Mouse (Mus musculus) lung, adult 2 months (tissue): ENCODE data around the gene Ift140. TPM values are rescaled to one million over a fixed set of nuclear protein-coding genes. Genes with fewer than 3 reads are reported as not detected.

Source experiments
- DNase-seq: peaks from one replicate; pipeline ENCODE4 v3.0.0; 2022
- H3K4me1 ChIP-seq: fragments of 200-500 bp; 2 replicates; pipeline ENCODE4 v1.6.1; 2011; ENCODE audit warnings: low read length; ENCODE audit not compliant: control insufficient read depth, insufficient read depth
- H3K4me3 ChIP-seq: fragments of 200-500 bp; replicated peaks from 2 replicates; pipeline ENCODE3; 2011; ENCODE audit warnings: low read depth, mild to moderate bottlenecking, control low read depth, low read length; ENCODE audit errors: extremely low read depth
- CTCF ChIP-seq: fragments of 200-500 bp; IDR thresholded peaks from 2 replicates; pipeline ENCODE4 v1.5.1; 2011; ENCODE audit warnings: mild to moderate bottlenecking, low read length, control low read depth; ENCODE audit not compliant: insufficient read depth
- POLR2A ChIP-seq: fragments of 200-500 bp; IDR thresholded peaks from 2 replicates; pipeline ENCODE4 v1.6.1; 2011; ENCODE audit warnings: low read depth, mild to moderate bottlenecking, control low read depth, low read length, borderline replicate concordance; ENCODE audit errors: extremely low read depth
- WGBS: fragments of 180-500 bp; shearing (Covaris S2); methylation state at CpG from one replicate; pipeline ENCODE4 v1.1.7; 2018; 5-methylcytosine and 5-hydroxymethylcytosine counted together
- polyA plus RNA-seq: library from polyadenylated mRNA; depleted of rRNA; stranded (reverse); fragments of >200 nt; gene quantifications from 2 replicates; pipeline ENCODE4 v1.2.3, GENCODE M21; 2012

Gene Ift140
- polyA plus RNA-seq, 1 experiment: 11.1 TPM

- Histone ChIP-seq H3K4me1 (no peaks in the 10 kb centered on the region; the same call in 1 of the 2 replicates), H3K4me3 (no peak overlapping the region)
- no peak for DNase-seq
- TF ChIP-seq POLR2A (no peak), CTCF (peak; percentile 68)
- 65% methylated on average over 4 of the region's 4 CpGs for WGBS
Observed at GRCm38 (mm10) chr17:25036183-25036582, 20.3 kb downstream of the Ift140 start.

GRCm38 (mm10) chr17:25044879-25045278 lies 29.0 kb downstream of the Ift140 start:
- H3K4me3 ChIP-seq: no peak overlapping the region
- DNase-seq: no peak
- 63% methylated on average over 7 of the region's 7 CpGs for WGBS

DNA sequence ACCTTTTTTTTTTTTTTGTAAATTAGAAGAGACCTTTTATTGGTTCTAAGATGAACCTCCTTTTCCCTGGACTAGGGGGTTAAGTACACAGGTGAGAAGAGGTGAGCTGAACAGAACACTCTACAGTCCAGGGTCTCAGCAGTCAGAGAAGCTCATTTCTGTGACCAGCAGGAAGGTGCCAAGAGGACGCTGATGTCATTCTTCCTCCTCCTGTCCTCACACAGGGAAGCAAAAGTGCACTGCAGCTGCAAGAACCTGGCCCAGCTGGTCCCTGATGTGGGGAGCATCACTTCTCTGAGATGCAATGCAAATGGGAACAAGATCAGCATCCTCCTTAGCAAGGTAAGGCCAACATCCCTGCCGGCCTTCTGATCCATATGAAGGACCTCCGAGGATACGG lies 29.4 kb downstream of the Ift140 start:
- no peak for DNase-seq
- no peak for TF ChIP-seq POLR2A
- no peak for TF ChIP-seq CTCF
- WGBS: 86% methylated on average over 4 of the region's 4 CpGs
- Histone ChIP-seq H3K4me1 (no peaks in the 10 kb centered on the region), H3K4me3 (no peak overlapping the region)

More at GRCm38 (mm10) chr17:25044879-25045278, 29.0 kb downstream of the Ift140 start:
- TF ChIP-seq CTCF (no peak), POLR2A (no peak)
- H3K4me1 ChIP-seq: no peaks in the 10 kb centered on the region

GRCm38 (mm10) chr17:25047143-25047542 lies 31.3 kb downstream of the Ift140 start:
- Histone ChIP-seq H3K4me3 (no peak overlapping the region), H3K4me1 (no peaks in the 10 kb centered on the region)
- no peak for DNase-seq
- no peak for TF ChIP-seq CTCF
- no peak for TF ChIP-seq POLR2A
- 62% methylated on average over 6 of the region's 6 CpGs for WGBS

DNA sequence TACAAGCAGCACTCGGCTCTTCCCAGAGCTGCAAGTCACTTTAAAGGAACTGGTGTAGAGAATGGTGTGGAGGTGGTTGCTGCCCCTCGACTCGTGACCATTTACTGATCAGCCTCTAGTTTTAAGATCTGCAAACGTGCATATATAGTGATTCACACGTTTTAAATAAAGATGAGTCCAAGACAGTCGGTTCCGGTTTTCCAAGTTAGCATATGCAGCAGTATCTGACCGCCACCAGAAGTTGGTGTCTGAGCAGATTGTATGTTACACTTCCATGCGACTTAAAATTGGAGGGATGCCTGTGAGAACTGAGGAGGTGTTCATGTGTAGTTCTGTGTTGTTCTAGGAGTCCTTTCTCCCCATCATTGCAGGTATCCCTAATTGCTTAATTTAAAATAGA lies 37.4 kb downstream of the Ift140 start:
- Histone ChIP-seq H3K4me3 (no peak overlapping the region), H3K4me1 (no peaks in the 10 kb centered on the region)
- TF ChIP-seq CTCF: no peak
- TF ChIP-seq POLR2A: no peak
- DNase-seq: no peak
- WGBS: 79% methylated on average over 9 of the region's 9 CpGs

- H3K4me1 ChIP-seq: peaks cover 5% of the 10 kb centered on the region
- TF ChIP-seq POLR2A: no peak
- TF ChIP-seq CTCF: 0 out of 2 replicates have a peak, but pooled peaks have one; percentile 16
- DNase-seq: no peak
- no peak overlapping the region for H3K4me3 ChIP-seq
- 81% methylated on average over 6 of the region's 6 CpGs for WGBS
Observed at GRCm38 (mm10) chr17:25057041-25057440, 41.2 kb downstream of the Ift140 start.

- peaks cover 35% of the 10 kb centered on the region for H3K4me1 ChIP-seq
- no peak for TF ChIP-seq POLR2A
- TF ChIP-seq CTCF: no peak
- DNase-seq: no peak
- no peak overlapping the region for H3K4me3 ChIP-seq
- 76% methylated on average over 4 of the region's 4 CpGs for WGBS
Observed at GRCm38 (mm10) chr17:25063261-25063660, 47.4 kb downstream of the Ift140 start.

- WGBS: 34% methylated on average over 12 of the region's 12 CpGs
- DNase-seq: no peak
- H3K4me3 ChIP-seq: no peak overlapping the region
Observed at GRCm38 (mm10) chr17:25063872-25064271, 48.0 kb downstream of the Ift140 start.

GRCm38 (mm10) chr17:25064351-25064750 lies 48.5 kb downstream of the Ift140 start:
- WGBS: 24% methylated on average over 9 of the region's 9 CpGs
- no peak overlapping the region for H3K4me3 ChIP-seq
- TF ChIP-seq CTCF (no peak), POLR2A (0 out of 2 replicates have a peak, but pooled peaks have one; percentile 27)
- DNase-seq: peak; percentile 56
- peaks cover 38% of the 10 kb centered on the region for H3K4me1 ChIP-seq

More at GRCm38 (mm10) chr17:25063872-25064271, 48.0 kb downstream of the Ift140 start:
- TF ChIP-seq POLR2A (no peak), CTCF (no peak)
- peaks cover 35% of the 10 kb centered on the region for H3K4me1 ChIP-seq

- Histone ChIP-seq H3K4me3 (no peak overlapping the region), H3K4me1 (peaks cover 41% of the 10 kb centered on the region)
- no peak for TF ChIP-seq CTCF
- TF ChIP-seq POLR2A: no peak
- DNase-seq: no peak
- WGBS: 58% methylated on average over 3 of the region's 3 CpGs
Observed at GRCm38 (mm10) chr17:25065189-25065588, 49.3 kb downstream of the Ift140 start.
